Mouse (Mus musculus): ENCODE measurements around the gene Zfp809.

GRCm38 (mm10) chr9:22256579-22256978 lies 31.1 kb downstream of the Zfp809 start:
- TF ChIP-seq EP300 (IDR thresholded peaks at IDR 0.05; ENCODE audit: low read depth) = no peak
- TF ChIP-seq CTCF (IDR thresholded peaks at IDR 0.05; ENCODE audit: low read depth) = no peak
